Mouse (Mus musculus) layer of hippocampus, adult 2 months (tissue): ENCODE results near the gene Cox19. TPM values are rescaled to one million over a fixed set of nuclear protein-coding genes. Genes with fewer than 3 reads are reported as not detected.
"Not testable (repeated sequence)": the region's sequence is repeated elsewhere in the genome, so short reads cannot be mapped to it uniquely, and the experiment has no call there.

Source experiments
- DNase-seq, 2 experiments: peaks; one replicate each; pipeline ENCODE4 v3.0.0; 2022; ENCODE audit warnings: low spot score in 2 of 2
- H3K27ac ChIP-seq: fragments of 200-600 bp; 2 replicates; pipeline ENCODE4 v1.8.1; 2022
- H3K4me3 ChIP-seq: fragments of 200-600 bp; 2 replicates; pipeline ENCODE4 v1.8.1; 2022; ENCODE audit warnings: mild to moderate bottlenecking
- CTCF ChIP-seq: fragments of 200-600 bp; conservative IDR thresholded peaks from 2 replicates; pipeline ENCODE4 v1.8.1; 2022; ENCODE audit warnings: antibody characterized with exemption, mild to moderate bottlenecking, moderate library complexity
- total RNA-seq, 2 experiments: library from RNA; stranded (reverse); gene quantifications; 2 replicates each; pipeline ENCODE4 v1.2.3; 2021

The Cox19 gene
- total RNA-seq, 2 experiments from 2014 or later = 74.3 to 76.8 TPM

DNA sequence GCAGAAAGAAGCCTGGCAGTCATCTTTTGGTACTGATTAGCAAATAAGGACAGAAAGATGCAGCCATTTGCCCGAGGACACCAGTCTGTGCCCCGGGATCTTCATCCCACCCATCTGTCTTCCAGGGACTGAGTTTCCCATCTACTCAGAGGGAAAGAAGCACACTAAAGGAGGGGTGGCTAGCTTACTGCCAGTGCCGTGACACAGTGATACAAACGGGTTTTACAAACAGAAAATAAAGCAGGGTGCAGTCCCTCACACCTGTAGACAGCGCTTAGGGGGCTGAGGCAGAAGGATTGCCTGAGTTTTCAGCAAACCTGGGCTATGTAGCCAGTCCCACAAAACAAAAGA lies 5.9 kb downstream of the Cox19 start:
- Histone ChIP-seq H3K27ac (peak overlapping the region; percentile 77), H3K4me3 (peak overlapping the region; percentile 76)
- no peak for DNase-seq
- TF ChIP-seq CTCF = no peak

DNA sequence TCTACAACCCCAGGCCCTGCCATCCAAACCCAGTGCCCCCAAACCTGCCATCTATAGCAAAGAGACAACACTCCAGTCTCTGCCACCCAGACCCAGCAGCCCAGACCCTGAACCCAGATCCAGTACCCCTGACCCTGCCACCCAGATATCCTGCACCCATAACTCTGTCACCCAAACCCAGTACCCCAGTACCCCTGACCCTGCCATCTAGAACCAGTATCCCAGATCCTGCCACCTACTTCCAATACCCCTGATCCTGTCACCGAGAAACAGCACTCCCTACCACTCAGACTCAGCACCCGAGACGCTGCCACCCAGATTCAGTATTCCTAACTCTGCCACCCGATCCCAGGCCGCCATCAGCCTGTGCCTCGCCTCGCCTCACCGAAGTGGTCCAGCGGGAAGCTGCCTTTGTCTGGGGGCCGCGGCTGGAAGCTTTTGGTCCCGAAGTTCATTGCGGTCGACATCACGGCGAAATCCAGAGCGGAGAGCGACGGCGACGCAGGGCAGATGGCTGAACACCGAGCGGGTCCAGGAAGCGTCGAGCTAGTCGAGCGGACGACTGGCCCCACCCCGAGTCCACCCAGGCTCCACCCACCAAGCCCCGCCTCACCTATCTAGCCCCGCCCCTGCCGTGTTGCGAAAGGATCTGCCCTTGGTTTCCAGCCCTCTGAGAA lies 6.4 kb downstream of the Cox19 start:
- peak; percentile 90 to 92 for DNase-seq
- peak overlapping the region; percentile 76 for H3K4me3 ChIP-seq
- H3K27ac ChIP-seq = peak overlapping the region; percentile 92
- TF ChIP-seq CTCF = peak; percentile 15; the same call in 1 of the 2 replicates

DNA sequence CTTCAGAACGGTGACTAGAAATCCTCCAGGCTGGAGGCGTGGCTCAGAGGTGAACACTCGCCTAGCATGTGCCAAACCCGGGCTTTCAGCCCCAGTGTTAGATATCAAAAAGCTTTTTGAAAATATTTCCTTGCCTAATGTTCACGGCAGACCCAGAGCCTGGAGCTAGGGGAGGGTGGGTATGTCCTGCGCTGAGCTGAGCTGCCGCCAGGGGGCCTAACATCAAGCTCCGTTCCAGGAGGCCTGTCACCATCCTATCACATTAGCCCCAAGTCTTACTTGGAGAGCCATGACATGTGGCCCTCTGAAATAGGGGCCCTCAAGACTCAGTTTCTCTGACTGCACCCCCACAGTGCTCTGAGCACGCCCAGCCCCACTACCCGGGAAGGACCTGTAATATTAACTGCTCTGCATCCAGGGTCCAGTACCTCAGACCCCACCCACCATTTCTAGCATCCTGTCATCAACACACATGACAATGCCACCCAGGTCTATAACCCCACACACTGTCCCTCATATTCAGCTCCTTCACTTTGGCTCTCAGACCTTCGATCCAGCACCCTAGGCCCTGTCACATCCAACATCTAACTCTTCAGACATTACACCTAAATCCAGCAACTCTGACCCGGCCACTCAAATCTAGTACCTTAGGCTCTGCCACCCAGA lies 7.1 kb downstream of the Cox19 start:
- Histone ChIP-seq H3K27ac (peak overlapping the region; percentile 92; the same call in 1 of the 2 replicates), H3K4me3 (peak overlapping the region; percentile 76)
- DNase-seq = peak; percentile 74 to 83
- peak; percentile 93 for TF ChIP-seq CTCF

DNA sequence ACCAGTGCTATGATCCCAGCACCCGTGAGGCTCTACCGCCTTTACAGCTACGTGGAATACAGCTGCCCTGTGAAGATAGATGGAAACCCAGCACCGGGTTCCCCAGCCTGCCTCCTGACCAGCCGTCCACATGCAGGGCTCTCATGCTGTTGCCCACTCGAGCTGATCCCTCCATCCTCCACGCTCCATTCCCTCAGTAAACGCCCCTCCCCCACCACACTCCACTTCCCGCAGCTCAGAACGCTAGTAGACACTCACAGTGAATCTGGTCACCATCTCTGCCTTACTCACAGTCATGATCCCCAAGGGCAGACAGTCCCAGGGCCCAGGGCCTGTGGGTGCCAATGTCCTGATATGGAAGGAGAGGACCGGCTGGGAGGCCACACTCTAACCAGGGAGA lies 12.3 kb downstream of the Cox19 start:
- DNase-seq = no peak
- no peak overlapping the region; the same call in 1 of the 2 replicates for H3K27ac ChIP-seq
- TF ChIP-seq CTCF = no peak

DNA sequence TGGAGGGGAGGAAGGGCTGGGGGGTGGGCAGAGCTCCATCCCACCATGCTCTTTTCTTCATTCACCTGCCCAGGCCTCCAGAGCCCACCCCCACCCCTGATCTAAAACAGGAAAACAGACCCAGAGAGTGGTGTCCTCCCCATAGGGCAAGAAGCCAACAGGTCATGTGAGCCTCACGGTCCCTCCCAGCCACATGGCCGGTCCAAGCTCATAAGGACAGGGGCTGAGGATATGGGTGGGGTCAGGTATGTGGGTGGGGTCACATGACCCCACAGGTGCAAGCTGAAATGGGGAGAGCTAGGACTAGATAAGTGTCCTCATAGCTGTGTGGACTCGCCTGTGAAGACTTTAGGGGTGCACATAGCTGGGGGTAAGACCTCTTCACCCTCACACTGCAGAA lies 12.8 kb downstream of the Cox19 start:
- peak overlapping the region; percentile 28; the same call in 1 of the 2 replicates for H3K27ac ChIP-seq
- TF ChIP-seq CTCF = no peak
- no peak for DNase-seq

More for the DNA sequence above, 12.3 kb downstream of the Cox19 start:
- H3K4me3 ChIP-seq = no peak overlapping the region

DNA sequence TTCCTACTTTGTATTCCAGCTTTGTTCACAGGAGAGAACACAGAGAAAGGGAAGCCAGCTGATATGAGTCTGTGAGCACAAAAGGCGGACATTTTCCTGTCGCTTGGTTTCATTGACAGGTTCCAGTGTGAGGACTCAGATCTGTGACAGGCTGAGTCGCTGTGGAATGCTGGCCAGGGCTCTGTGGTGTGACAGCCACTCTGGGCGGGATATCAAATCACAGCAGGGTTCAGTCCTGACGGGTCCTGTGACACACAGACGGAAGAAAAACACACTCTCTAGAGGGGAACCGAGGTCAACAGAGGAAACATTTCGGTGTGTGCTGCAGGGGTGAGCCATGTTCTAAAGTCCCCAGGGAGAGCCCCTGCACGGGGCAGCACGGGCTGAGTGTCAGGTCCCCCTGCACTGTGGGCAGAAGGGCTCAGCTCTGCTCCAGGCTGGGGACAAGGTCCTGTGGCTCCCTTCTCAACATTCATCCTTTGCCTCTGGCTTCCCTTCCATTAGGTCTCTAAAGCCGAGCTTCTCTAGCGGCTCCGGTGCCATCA lies 13.3 kb downstream of the Cox19 start:
- no peak for DNase-seq
- H3K27ac ChIP-seq = peak overlapping the region; percentile 28; the same call in 1 of the 2 replicates
- no peak overlapping the region for H3K4me3 ChIP-seq
- no peak for TF ChIP-seq CTCF

More for the DNA sequence above, 12.8 kb downstream of the Cox19 start:
- no peak overlapping the region for H3K4me3 ChIP-seq

DNA sequence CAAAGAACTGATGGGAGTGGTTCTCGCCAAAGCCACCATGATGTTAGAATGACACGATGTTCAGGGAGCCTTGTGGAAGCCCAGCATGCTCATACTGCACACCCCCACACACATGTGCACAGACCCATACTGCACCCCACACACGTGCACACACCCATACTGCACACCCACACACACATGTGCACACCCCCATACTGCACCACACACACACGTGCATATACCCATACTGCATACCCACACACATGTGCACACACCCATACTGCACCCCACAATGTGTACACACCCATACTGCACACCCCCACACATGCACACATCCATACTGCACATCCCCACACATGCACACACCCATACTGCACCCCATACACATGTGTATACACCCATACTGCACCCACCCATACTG lies 15.6 kb downstream of the Cox19 start:
- H3K27ac ChIP-seq = no peak overlapping the region
- H3K4me3 ChIP-seq = no peak overlapping the region
- TF ChIP-seq CTCF = no peak
- DNase-seq = no peak

DNA sequence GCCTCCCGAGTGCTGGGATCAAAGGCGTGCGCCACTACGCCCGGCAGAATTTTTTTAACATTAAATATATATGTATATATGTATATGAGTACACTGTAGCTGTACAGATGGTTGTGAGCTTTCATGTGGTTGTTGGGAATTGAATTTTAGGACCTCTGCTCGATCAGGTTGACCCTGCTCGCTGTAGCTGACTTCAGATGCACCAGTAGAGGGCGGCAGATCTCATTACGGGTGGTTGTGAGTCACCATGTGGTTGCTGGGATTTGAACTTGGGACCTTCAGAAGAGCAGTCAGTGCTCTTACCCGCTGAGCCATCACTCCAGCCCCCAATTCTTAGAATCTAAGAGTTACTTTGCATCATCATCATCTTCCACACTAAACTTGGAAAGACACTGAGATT lies 16.8 kb downstream of the Cox19 start:
- H3K4me3 ChIP-seq, DNase-seq, H3K27ac ChIP-seq: not testable (repeated sequence)
- TF ChIP-seq CTCF = peak; percentile 54

DNA sequence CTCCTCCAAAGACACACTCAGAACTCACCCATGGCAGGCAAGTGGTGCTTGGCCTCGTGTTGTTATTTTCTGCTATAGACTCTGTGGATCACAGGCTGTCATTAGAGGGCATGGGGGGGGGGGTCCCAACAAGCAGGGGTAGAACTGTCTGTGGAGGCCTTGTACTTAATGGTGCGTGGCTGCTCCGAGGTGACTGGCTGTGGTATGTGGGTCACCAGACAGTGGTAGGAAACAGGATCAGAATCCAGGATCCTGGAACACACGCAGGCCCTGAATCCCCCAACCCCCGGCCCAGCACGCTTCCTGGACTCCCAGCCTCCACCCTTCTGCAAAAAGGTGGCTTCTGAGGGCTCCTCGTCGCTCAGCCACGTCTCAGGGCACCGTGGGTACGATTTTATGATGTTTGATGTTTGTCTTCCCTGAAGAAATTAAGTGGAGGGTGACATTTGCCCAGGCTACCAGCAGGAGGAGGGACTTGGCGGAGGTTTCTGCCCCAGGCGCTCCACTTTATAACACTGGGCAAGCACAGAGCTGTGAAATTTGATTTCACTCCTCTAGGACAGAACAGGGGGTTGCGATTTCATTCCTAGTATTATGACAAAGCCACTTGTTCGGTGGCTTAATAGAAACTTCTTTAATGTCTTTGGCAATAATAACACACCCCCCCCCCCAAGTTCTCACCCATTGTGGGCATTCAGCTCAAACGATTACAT lies 17.8 kb downstream of the Cox19 start:
- TF ChIP-seq CTCF = peak; percentile 42
- no peak overlapping the region for H3K27ac ChIP-seq
- H3K4me3 ChIP-seq = no peak overlapping the region
- no peak for DNase-seq

DNA sequence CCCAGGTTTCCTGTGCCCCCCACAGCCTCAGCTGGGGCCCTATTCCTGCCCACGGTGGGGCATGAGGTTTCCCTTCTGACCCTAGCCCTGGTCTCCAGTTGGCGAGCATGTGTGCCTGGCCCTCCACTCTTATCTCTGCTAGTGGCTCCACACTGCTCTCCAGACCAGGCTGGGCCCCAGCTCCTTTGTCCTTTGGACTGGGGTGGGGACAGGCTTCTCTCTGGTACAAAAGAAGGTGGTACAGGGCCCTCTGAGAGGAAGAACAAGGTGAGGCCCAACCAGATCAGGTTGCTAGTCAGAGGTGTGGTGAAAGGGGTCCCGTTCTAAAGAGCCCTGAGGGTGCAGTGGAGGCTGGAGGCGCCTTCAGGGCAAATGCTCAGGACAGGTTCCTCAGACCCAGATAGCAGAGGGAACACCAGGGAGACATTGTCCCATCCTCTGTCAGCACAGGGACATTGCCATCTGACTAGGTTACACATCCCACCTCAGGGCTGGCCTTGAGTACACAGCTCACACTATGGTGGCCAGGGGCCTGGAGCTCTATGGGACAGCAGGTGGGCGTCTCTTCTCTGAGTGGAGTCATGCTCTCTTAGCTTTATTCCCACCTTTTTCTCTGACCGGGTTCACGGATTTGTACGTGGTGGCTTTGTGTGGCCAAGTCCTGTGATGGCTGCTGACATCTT lies 18.5 kb downstream of the Cox19 start:
- DNase-seq = no peak
- TF ChIP-seq CTCF = no peak
- H3K4me3 ChIP-seq = no peak overlapping the region
- no peak overlapping the region for H3K27ac ChIP-seq

DNA sequence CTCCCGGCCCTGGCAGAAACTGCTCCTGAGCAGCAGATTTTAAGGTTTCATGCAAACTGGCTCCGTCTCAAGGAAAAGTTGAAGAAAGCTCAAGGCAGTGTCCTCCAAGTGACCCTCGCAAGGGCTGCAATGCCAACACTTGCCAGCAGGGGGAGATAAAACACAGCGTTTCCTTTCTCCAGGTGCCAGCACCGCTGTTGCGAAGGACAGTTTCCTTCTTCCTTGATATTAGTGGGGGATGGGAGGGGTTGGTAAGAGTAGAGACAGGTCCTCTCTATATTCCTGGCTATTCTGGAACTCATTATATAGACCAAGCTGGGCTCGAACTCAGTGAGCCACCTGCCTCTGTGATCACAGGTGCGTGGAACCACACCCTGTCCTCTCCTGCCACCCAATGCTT lies 19.5 kb downstream of the Cox19 start:
- Histone ChIP-seq H3K27ac (peak overlapping the region; percentile 39; the same call in 1 of the 2 replicates), H3K4me3 (no peak overlapping the region)
- peak; percentile 63 to 81 for DNase-seq
- TF ChIP-seq CTCF = peak; percentile 96

DNA sequence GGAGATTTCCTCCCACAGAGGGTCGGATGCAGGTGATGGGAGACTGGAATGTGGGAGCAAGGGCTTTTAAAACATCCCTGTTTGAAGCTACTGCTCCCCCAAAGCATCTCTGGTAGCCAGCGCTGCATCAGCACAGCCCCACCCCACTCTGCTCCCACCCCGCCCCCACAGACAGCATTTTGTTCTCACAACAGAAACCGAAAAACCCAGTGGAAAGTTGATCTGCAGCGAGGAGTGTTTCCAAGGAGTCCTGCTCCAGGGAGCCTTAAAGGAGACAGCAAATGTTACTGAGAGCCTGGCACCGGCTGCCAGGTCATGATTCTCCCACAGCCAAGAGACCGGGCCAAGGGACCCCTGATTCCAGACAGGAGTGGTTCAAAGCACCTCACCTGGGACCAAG lies 20.5 kb downstream of the Cox19 start:
- TF ChIP-seq CTCF = no peak
- no peak for DNase-seq
- Histone ChIP-seq H3K27ac (peak overlapping the region; percentile 69), H3K4me3 (no peak overlapping the region)
